Mouse (Mus musculus) frontal cortex, postnatal 36 days (tissue): ENCODE measurements at regions not wholly inside any gene's neighbourhood (a gene's known extent, or its start where the extent isn't known, plus 50 kb on each side); places are given as distances from the start of the nearest gene placed in this dataset.
"Not testable (repeated sequence)": the region's sequence is repeated elsewhere in the genome, so short reads cannot be mapped to it uniquely, and the experiment has no call there.

Experiments
- DNase-seq, 2 experiments: peaks; one replicate each; pipeline ENCODE4 v3.0.0; 2022; ENCODE audit warnings: low spot score in 2 of 2

DNA sequence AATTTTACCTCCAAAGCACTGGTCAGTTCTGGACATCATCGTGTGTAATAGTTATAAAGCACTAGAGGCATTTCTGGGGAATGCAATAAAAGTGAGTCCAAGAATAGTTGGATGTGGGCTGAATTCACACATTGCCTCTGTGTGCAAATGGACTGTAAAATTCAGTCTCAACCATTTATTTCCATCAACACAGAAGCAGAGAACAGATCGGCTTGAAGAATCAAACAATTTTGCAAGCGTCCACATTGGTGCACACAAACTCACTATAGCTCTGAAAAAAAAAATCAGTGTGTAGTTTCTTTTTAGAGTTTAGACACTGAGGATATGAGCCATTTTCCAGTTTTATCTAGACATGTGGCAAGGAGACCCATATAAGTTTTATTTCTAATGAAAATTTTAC lies 208.9 kb upstream of the Slc7a11 start:
- peak in 1 of 2 experiments; percentile 35 for DNase-seq

DNA sequence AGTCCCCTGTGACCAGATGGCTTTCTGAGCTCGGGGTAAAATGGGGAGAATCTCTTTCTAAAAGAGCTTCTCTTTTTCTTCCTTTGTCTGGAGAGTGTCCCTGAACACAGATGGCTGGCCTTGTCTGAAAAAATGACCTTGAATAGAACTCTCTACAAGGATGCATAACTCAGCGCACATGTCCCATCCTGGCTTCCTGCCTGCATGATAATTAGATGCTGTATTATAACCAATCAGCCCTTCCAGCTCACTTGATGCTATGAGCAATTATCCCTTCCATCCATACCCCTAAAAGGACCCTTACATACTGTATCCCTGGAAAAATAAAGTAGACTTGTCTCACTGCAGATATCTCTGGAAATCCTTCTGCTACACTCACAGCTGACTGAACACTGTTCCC lies 199.7 kb upstream of the Slc7a11 start:
- DNase-seq = no peak

DNA sequence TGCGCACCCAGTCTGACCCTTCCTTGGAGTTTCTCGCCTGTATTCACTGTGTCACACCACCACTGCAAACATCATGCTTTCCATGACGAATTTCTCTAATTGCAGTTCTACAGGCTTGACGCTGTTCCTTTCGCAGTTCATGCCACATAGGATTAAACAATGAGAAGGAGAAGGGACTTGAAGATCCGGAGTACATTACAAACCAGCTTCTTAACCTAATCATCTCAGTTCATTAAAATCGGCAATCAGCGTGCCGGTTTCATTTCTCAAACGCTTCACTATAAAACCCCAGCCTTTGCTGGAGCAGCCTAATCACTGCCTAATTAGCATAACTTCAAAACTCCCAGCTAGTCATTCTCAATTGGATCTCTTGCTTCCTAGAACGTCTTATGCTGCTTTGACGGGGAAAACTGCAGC lies 196.5 kb upstream of the Slc7a11 start:
- no peak for DNase-seq

DNA sequence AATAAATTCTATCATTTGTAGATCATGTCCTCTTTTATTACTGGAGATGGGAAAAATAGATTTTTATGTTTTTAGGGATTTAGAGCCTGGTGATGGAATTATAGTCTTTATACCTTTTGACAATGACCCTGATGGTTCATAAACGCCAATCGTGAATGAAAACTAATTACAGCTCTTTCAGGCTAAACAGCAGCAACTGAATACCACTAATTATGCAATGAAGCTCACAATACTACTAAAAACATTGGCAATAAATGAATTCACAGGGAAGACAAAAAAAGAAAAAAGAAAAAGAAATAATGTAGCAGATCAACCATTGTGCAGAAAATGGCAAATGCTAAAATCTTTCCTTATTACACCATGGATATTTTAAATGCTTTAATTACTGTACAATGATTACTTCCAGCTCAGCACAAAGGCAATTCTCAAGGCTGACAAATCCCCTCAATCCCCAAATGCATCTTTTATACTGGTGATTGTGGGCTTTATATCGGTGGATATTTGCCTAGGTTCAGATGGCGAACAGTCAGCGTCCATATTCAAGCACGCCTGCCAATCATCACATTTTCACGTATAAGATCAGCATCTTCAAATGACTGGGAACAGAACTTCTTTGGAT lies 191.2 kb upstream of the Slc7a11 start:
- DNase-seq = no peak

DNA sequence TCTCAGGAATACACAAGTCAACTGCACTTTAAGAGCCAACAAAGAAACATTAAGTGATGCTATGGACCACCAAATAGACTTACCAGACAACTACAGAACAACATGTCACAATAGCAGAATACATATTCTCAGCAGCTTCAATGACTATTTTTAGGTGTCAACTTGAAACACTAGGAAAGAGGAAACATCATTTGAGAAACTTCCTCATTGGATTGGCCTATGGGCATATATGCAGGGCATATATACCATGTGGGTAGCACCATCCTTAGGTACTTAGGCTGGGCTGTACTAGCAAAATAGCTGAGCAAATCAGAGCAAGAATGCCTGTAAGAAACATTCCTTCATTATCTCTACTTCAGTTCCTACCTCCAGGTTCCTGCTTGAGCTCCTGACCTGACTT lies 187.9 kb upstream of the Slc7a11 start:
- DNase-seq = no peak

DNA sequence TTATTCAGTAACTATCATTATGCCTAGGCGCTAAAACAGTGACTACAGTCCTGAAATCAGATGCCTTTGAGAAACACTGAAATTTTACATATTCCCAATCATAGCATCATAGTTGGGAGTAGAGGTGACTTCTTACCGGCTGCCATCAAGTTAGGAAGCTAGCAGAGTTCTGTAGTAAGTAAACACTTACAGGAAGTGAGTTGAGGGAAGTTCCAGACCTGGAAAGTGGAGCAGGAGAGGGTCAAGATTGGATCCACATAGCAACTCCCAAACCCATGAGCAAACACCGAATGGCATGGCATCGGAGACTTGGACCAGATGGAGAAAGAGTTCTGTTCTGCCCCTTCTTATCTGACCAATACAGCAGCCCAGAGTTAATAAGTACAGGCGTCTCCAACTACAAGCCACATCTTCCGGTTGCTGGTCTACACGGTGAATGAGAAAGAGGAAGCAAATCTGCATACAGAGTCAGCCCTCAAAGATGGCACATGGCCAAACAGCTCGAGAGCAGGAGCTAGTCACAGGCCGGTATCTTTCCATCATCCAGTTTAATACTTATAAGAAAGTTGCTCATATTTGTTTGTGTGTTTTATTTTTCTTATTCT lies 184.8 kb upstream of the Slc7a11 start:
- DNase-seq = no peak

DNA sequence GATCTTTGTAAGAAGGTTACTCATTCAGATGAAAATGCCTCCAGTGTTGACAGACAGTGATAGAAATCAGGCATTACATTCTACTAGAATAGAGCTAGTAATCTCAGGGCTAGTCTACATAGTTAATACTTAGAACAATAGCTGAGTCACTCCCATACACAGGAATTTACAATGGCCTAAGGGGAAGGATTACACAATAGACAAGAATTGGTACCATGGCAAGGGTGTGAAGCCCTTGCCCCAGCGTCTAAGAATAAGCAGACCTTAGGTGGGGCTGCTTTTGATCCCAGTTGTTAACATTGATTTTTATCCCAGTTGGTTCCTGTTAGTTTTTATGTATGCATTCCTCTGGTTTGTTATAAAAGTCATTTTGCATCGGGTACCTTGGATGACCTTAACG lies 177.8 kb upstream of the Slc7a11 start:
- DNase-seq = not testable (repeated sequence)

DNA sequence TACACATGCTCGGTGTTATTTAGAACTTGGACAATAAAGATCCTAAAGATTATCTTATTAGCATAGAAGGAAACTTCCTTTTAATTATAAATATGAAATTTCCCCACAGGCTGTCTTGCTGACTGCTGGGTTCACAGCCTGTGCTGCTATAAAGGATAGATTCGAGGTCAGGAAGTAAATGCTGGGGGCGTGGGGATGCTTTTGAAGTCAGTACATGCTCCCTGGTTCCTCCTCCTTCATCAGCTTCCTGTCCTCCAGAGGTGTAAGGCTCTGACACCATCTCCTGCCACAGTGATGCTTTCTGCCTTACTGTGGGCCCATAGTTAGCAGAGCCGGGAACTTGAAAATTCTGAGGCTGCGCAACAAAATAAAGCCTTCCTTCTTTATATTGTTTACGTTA lies 175.6 kb upstream of the Slc7a11 start:
- DNase-seq = no peak

DNA sequence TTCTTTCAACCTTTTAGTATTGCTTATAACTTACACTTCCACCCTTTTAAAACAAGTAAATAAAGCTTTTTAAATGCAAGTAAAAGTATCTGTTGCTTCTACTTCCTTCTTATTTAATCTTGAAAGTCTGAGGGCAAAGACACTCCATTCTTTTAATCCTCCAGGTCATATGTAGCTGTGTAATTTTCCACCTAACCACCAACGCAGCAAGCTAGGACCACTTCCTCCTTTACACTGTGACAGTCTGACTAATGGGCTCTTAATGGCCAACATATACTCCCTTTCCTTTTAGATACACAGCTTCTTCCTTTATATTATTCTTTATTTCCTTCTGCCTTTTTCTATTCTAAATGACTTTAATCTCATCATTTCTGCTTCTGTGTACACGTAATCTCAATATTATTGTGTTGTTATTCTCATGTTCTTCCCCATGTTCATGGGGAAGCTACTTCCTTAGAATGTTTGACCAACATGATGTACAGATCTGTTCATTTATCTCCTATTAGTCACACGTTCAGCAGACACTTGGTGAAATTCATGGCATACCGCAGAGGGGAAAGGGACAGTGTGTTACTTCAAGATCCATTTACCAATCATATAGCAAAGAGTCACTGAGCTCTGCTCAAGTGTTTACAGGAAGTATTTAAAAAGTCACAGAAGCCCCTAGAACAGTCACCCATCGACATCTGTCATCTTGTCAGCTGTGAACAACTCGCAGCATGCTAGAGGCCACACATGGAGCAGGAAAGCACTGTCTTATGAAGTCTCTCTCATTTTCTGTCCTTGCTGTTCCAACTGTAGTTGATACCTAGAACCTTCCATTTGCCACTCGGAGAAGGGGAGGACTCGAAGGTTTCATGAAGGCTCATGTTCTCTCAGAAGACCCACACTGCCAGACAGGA lies 172.2 kb upstream of the Slc7a11 start:
- DNase-seq = no peak

DNA sequence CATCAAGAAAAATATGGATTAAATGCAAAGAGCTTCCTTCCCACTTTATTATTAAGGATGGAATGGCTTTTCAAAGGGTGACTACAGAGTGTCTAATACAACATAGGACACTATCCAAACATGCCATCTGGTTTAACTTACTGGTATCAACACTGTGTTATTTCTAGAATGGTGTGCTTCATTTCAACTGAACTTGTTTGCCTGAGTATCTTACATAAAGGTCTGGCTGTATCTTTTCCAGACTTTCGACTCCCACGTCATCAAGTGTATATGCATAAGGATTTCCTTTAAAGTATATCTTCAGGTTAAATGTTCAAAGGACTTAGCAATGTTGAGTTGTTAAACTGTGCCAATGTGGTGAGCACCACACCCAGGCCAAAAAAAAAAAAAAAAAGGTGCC lies 169.6 kb upstream of the Slc7a11 start:
- peak in 1 of 2 experiments; percentile 52 for DNase-seq

DNA sequence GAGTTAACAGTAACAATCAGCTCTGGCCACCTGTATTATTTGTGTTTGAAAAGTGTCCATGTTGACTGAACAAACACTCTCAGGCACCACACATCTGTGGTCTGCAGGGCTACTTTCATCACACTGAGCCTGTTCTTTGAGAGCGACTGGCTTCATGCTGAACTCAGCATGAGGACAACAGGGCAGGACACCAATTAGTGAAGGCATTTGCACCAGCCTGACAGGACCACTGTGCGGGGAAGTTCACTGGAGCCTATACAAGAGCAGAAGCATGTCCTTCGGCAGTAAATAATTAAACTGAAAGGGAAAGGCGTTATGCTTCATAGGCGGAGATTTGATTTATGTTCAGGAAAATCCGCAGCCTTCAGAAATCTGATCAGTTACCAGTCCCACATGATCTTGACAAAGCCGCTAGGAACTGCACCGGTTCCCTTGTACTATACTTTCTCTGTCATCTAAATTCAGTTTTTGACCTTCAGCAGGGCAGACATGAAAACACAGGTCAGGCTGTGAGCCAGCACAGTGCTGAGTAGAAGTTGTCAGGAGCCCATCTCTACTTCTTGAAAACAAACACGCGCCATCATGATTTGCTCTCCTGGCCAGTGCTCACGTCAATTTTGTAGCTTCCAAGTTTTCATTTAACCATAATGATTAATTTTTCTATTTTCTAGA lies 166.1 kb upstream of the Slc7a11 start:
- no peak for DNase-seq

DNA sequence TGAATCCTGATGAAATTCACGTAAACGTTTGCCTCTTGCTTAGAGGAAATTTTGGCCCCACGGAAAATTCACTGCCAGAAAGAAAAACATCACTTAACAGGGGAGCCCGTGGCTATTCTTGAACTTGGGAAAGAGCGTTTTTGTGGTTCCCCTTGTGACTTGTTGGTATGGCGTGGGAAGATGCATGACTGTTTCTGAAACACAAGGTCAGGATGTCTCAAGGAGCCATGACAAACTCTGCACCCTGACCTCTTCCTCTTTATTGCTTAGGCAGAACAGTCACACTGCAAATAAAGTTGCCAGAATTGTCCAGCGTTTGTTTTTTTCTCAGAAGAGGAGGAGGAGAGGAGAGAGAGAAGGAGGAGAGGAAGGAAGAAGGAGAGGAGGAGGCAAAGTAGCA lies 164.3 kb upstream of the Slc7a11 start:
- DNase-seq = no peak

DNA sequence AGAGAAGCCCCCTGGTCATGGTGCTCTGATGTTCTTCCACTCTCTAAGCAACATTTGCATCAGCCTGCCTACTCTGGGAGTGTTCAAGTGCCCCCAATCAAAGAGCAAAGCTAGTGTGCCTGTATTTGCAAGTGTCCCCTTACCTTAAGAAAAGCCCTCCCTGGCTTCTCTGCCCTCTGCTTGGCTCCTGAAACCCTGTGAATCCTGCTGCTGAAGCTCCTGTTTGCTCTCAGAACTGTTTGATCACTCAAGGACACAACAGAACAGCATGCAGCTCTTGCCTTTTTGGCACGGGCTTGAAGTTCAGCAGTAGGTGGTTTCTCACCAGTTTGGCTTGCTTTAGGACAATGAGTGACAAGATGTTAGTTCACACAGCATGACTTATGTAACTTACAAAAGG lies 163.6 kb upstream of the Slc7a11 start:
- DNase-seq = peak in 1 of 2 experiments; percentile 14

DNA sequence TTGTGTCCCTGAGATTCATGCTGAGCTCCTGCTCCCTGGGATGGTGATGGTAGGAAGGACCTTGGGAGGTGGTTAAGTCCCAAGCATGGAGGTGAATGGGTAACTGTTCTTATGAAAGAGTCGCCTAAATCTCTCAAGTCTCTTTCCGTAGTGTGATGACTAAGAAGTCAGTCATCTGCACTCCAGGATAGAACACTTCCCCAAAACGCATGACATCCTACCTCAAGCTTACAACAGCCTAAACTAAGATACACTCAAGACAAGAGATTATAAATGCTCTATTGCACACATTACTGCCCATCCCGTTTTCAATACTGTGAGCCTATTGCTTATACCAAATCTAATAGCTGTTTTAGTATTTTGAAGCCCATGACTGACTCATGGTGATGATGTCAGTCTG lies 162.3 kb upstream of the Slc7a11 start:
- DNase-seq = no peak

DNA sequence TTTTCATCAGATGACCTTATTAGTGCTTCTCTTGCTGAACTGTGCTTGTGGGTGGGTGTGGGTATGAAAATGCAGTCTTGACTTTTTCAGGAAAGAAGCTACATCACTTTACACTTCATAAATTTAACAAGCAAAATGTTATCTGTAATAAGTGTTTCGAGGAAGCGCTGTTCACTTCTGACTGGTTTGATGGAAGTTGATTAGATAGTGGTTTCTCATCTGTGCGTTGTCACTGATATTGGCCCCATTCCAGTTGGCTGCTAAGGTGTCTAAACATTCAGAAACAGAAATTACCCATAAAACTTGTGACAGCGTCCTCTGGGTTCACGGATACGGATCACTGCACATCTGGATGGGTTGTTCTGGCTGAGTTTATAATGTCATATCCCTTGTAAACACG lies 159.8 kb upstream of the Slc7a11 start:
- DNase-seq = no peak

DNA sequence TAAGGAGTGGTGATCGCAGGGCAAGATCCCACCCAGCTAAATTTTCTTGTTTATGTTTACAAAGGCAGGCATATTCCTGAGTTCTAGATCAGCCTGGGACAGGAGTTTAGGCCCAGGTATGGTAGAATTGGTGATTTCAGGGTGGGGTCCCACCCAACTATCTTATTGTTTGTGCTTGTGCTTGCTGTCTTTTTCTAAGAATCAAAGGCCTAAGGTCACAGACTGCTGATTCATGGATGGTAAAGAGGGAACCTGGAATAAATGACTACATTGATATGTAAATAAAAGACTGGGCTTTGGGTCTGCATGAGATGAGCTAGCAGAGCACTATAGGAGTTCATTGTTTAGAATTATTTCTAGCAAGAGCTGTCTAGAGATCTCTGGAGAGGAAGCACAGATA lies 152.3 kb upstream of the Slc7a11 start:
- no peak for DNase-seq

DNA sequence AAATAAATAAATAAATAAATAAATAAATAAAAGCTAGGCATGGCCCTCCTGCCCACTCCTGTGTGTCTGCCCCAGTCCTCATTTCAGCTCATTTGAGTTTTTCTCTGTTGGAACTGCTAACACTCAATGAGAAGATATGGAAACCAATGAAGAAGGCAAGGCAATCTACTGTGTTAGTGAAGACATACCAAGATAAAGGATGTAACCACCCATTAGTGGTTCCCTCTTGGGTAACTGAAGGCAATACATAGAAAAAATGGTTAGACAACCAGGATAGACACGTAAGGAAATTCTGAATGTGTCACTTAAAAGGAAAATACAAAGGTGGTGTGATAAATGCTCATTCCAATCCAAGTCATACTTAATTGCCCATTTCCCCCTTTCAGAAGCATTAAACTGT lies 140.9 kb upstream of the Slc7a11 start:
- DNase-seq = no peak

DNA sequence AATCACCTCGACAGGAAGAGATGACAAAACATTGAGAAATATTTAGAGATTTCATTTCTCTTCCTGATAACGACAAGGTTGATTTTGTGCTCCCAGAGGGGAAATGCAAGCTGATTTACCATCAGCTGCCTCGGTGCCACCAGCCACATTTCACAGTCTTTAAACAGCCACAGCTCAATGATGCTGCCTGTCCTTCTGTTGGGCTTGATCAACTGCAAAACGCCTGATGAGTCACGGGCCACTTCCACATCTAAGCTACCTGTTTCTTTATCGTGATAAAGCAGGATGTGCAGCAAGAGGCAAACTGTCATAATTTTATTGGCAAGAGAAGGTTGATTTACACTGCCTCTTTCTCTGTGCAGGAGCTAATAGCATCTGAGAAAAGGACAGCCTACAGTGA lies 140.1 kb upstream of the Slc7a11 start:
- no peak for DNase-seq

DNA sequence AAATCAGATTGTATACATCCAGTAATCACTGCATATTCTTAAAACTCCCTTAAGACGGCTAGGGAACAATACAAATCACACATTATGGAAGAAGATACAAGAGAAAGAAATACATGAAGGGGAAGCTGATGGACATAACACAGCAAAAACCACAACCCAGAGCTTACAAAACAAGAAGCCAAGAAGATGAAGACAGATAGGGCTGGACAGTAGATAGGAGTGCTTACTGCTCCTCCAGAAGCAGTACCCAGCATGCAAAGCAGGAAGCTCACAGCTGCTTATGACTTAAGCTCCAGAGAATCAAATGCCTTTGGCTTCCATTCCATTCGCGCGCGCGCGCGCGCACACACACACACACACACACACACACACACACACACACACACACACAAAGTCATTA lies 131.0 kb upstream of the Slc7a11 start:
- DNase-seq = no peak

DNA sequence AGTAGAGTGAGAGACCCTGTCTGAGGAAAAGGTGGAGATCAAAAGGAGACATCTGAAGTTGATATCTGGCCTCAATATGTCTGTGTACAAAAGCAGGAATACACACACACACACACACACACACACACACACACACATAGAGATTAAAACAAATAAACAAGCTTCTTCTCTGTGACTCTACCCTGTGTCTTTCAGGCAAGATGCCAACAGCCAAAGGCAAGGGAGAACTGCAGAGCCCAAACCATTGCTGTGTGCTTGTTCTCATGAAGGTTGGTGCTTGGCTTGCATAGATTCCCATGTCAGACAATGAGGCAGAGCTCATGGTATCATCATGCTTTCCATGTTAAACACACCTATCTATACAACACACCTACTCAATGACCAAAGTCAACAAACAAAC lies 126.6 kb upstream of the Slc7a11 start:
- DNase-seq = no peak

DNA sequence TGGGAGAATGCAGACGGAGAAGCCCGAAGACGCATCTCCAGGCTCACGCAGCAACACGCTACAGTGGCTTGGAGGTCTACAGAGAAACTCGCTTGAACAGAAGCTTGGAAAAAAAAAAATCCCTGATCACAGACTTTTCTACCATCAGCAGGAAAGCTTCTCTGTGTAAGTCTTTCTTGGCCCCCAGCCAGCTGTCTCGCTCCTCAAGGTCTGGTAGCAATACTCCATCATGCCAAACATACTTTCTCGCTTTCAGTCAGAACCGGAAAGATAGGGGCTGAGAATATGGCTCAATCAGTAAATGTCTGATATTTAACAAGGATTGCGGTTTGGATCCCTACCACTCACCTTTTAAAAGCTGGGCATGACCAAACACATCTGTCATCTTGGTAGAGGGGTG lies 126.2 kb upstream of the Slc7a11 start:
- DNase-seq = peak; percentile 12 to 23

DNA sequence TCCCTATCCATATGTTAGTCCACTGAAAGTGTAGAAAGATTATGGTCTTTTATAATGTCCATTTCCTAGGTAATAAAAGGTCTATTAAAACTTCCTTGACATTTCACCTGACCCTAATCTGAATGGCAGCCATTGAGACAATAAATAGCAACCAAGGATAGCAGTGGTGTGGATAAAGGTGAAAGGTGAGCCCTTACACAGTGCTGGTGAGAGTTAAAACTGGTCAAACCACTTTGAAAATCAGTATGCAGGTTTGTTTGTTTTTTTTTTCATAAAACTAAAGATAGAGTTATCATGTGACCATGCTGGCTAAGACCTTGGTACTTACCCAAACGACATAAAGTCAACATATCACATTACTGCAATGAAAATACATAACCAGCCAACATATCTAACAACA lies 110.7 kb upstream of the Slc7a11 start:
- DNase-seq = no peak
